In genomic region chr19:12374465-12375025, GRCm38 (mm10) we compare ENCODE assay signal across 14 mouse cellular contexts. TPM values are rescaled to one million over a fixed set of nuclear protein-coding genes. Genes with fewer than 3 reads are reported as not detected.
A peak's percentile ranks its signal among the peaks of the same experiment; 100 is the strongest.
DNase-seq lines count a peak whose midpoint lies in the region; ATAC-seq and TF ChIP-seq lines count a peak whose summit lies in the region.
"Had no signal": no experiment of that assay in that cellular context is flagged by ENCODE, and none has a peak within 500 bp of the region (broad histone marks: within the 10 kb centered on the region; RNA-seq: fewer than 3 reads in every experiment).

No protein-coding gene starts in this region.

- no peak overlapping the region for H3K9ac ChIP-seq in lung, embryonic 14.5 days
- H3K9ac ChIP-seq: heart, embryonic 12.5 days; hindbrain, embryonic 14.5 days had no signal

- H3K4me1 ChIP-seq in lung, embryonic 14.5 days (ENCODE audit: insufficient read depth): no peaks in the 10 kb centered on the region
- H3K4me1 ChIP-seq: heart, embryonic 12.5 days had no signal

- H3K9me3 ChIP-seq in lung, embryonic 14.5 days (ENCODE audit: low read depth, low read length): no peaks in the 10 kb centered on the region
- H3K9me3 ChIP-seq: heart, embryonic 12.5 days had no signal

- H3K4me3 ChIP-seq in lung, embryonic 14.5 days (ENCODE audit: low read depth, low read length): no peak overlapping the region
- H3K4me3 ChIP-seq: heart, embryonic 12.5 days; myocyte had no signal

- no peaks in the 10 kb centered on the region for H3K36me3 ChIP-seq in lung, embryonic 14.5 days (ENCODE audit: insufficient read depth)
- H3K36me3 ChIP-seq: heart, embryonic 12.5 days had no signal

- intact Hi-C loops in heart, postnatal 25 days (cut with DNase I): no loop called here

- no peak for ATAC-seq in lung, embryonic 14.5 days (ENCODE audit: insufficient read depth)

- DNase-seq in lung, embryonic 14.5 days: peak; percentile 36
- DNase-seq in lung, postnatal 14 days: no peak
- DNase-seq in frontal cortex, postnatal 36 days (ENCODE audit: low spot score in 2 of 2): peak; percentile 7 to 68
- DNase-seq in left cerebral cortex, adult 18-20 months (ENCODE audit: low spot score in 2 of 2): peak; percentile 12 to 23
- peak; percentile 27 for DNase-seq in right cerebral cortex, postnatal 4 days
- DNase-seq in spleen, postnatal 36 days (ENCODE audit: low spot score in 2 of 2): no peak
- no peak for DNase-seq in heart, postnatal 25 days (ENCODE audit: low spot score)
- DNase-seq: liver had no signal

- 43% methylated on average over 2 of the region's 2 CpGs for WGBS in lung, embryonic 14.5 days

- H3K27ac ChIP-seq in lung, embryonic 14.5 days (ENCODE audit: low read depth): no peak overlapping the region
- H3K27ac ChIP-seq: hindbrain, embryonic 14.5 days; kidney, postnatal 0 days; macrophage had no signal

- no peak overlapping the region for H3K4me2 ChIP-seq in lung, embryonic 14.5 days
- H3K4me2 ChIP-seq: heart, embryonic 12.5 days; hindbrain, embryonic 14.5 days had no signal

- H3K27me3 ChIP-seq in lung, embryonic 14.5 days (ENCODE audit: insufficient read depth, low read length): no peaks in the 10 kb centered on the region
- H3K27me3 ChIP-seq: heart, embryonic 12.5 days had no signal

- no peak for TF ChIP-seq CTCF in lung, embryonic 14.5 days (IDR thresholded peaks at IDR 0.05; ENCODE audit: low read depth)

RNA-seq across cellular contexts. Expression of gene Olfr1440, which starts 12.5 kb away (rescaled TPM):
- polyA plus RNA-seq in lung, embryonic 14.5 days (2014; fragmentation: Nextera tagmentation; extraction: Ambion mirVana): not detected in 2 replicates
- not detected for total RNA-seq in left cerebral cortex, adult 18-20 months (2021)
- not detected for total RNA-seq in heart, postnatal 25 days (2021)
- polyA plus RNA-seq: heart, embryonic 12.5 days; hindbrain, embryonic 14.5 days; kidney, postnatal 0 days; macrophage; myocyte; stomach, embryonic 14.5 days had no signal

RNA-seq across cellular contexts. Expression of gene Olfr1438-ps1, which starts 38.8 kb away (rescaled TPM):
- polyA plus RNA-seq in lung, embryonic 14.5 days (2014; fragmentation: Nextera tagmentation; extraction: Ambion mirVana): not detected in 2 replicates
- not detected for total RNA-seq in left cerebral cortex, adult 18-20 months (2021)
- not detected for total RNA-seq in heart, postnatal 25 days (2021)
- polyA plus RNA-seq: heart, embryonic 12.5 days; hindbrain, embryonic 14.5 days; kidney, postnatal 0 days; macrophage; myocyte; stomach, embryonic 14.5 days had no signal

RNA-seq across cellular contexts. Expression of gene Olfr1441, which starts 42.7 kb away (rescaled TPM):
- not detected in 2 replicates for polyA plus RNA-seq in lung, embryonic 14.5 days (2014; fragmentation: Nextera tagmentation; extraction: Ambion mirVana)
- not detected for total RNA-seq in left cerebral cortex, adult 18-20 months (2021)
- total RNA-seq in heart, postnatal 25 days (2021): not detected
- polyA plus RNA-seq: heart, embryonic 12.5 days; hindbrain, embryonic 14.5 days; kidney, postnatal 0 days; macrophage; myocyte; stomach, embryonic 14.5 days had no signal

RNA-seq across cellular contexts. Expression of gene Olfr1437, which starts 49.6 kb away (rescaled TPM):
- polyA plus RNA-seq in lung, embryonic 14.5 days (2014; fragmentation: Nextera tagmentation; extraction: Ambion mirVana): not detected in 2 replicates
- total RNA-seq in left cerebral cortex, adult 18-20 months (2021): not detected
- not detected for total RNA-seq in heart, postnatal 25 days (2021)
- polyA plus RNA-seq: heart, embryonic 12.5 days; hindbrain, embryonic 14.5 days; kidney, postnatal 0 days; macrophage; myocyte; stomach, embryonic 14.5 days had no signal

RNA-seq across cellular contexts. Expression of gene Pfpl, which starts 53.2 kb away (rescaled TPM):
- polyA plus RNA-seq in lung, embryonic 14.5 days (2014; fragmentation: Nextera tagmentation; extraction: Ambion mirVana): not detected in 2 replicates
- total RNA-seq in left cerebral cortex, adult 18-20 months (2021): not detected
- total RNA-seq in heart, postnatal 25 days (2021): not detected
- polyA plus RNA-seq: heart, embryonic 12.5 days; hindbrain, embryonic 14.5 days; kidney, postnatal 0 days; macrophage; stomach, embryonic 14.5 days had no signal

Comparison
In these comparisons a context has a peak if more than half of its experiments do, and no peak if none do; other contexts are left out.
1. DNase-seq: peak in lung, embryonic 14.5 days (single experiment), frontal cortex, postnatal 36 days (2 of 2), left cerebral cortex, adult 18-20 months (2 of 2) and right cerebral cortex, postnatal 4 days (single experiment); none in lung, postnatal 14 days (single experiment), spleen, postnatal 36 days (0 of 2) and heart, postnatal 25 days (single experiment).